8 mouse cellular contexts compared by ENCODE assay signal in genomic region chr10:77581408-77582284, GRCm38 (mm10). TPM values are rescaled to one million over a fixed set of nuclear protein-coding genes. Genes with fewer than 3 reads are reported as not detected.
A peak's percentile ranks its signal among the peaks of the same experiment; 100 is the strongest.
DNase-seq lines count a peak whose midpoint lies in the region; ATAC-seq lines count a peak whose summit lies in the region.

Gene Pttg1ip (plus strand): TSS chr10:77581720.

- no peaks in the 10 kb centered on the region for H3K27me3 ChIP-seq in heart, embryonic 10.5 days (ENCODE audit: insufficient read depth, poor library complexity, severe bottlenecking)
- H3K27me3 ChIP-seq in kidney, embryonic 15.5 days = no peaks in the 10 kb centered on the region

- H3K4me2 ChIP-seq in kidney, embryonic 15.5 days = peak within 1 kb of the TSS; percentile 70

- under 1% methylated on average over 64 of the region's 64 CpGs for WGBS in heart, embryonic 10.5 days
- whole genome bisulfite sequencing in kidney, embryonic 15.5 days = under 1% methylated on average over 64 of the region's 64 CpGs

- DNase-seq in B cell, adult 2 months = peak; percentile 94 to 95
- DNase-seq in brain, adult 2 months (ENCODE audit: low read depth, low spot score) = peak; percentile 99
- DNase-seq in heart, embryonic 10.5 days (ENCODE audit: low spot score) = peak; percentile 97
- peak; percentile 98 for DNase-seq in liver
- DNase-seq in spleen, postnatal 4 days (ENCODE audit: low spot score in 2 of 2) = peak; percentile 96 to 98

- H3K9ac ChIP-seq in kidney, embryonic 15.5 days = peak within 1 kb of the TSS; percentile 90

- H3K4me1 ChIP-seq in heart, embryonic 10.5 days = peaks cover 46% of the 10 kb centered on the region
- H3K4me1 ChIP-seq in kidney, embryonic 15.5 days = peaks cover 28% of the 10 kb centered on the region

- ATAC-seq in erythroblast, adult 5-6 weeks (replicated peaks; ENCODE audit: low FRiP score, poor library complexity, severe bottlenecking) = peak; percentile 95
- peak; percentile 96 for ATAC-seq in kidney, embryonic 15.5 days (replicated peaks; ENCODE audit: low FRiP score)
- ATAC-seq in monocyte, adult 5-6 weeks (replicated peaks; ENCODE audit: insufficient number of reproducible peaks, low FRiP score, low TSS enrichment, poor library complexity, severe bottlenecking) = peak; percentile 81

- peak within 1 kb of the TSS; percentile 77 for H3K4me3 ChIP-seq in heart, embryonic 10.5 days
- peak within 1 kb of the TSS; percentile 82 for H3K4me3 ChIP-seq in kidney, embryonic 15.5 days (replicated peaks)

- H3K36me3 ChIP-seq in heart, embryonic 10.5 days = peaks cover 10% of the 10 kb centered on the region; the same call in 1 of the 2 replicates
- no peaks in the 10 kb centered on the region for H3K36me3 ChIP-seq in kidney, embryonic 15.5 days

- H3K27ac ChIP-seq in heart, embryonic 10.5 days = peak within 1 kb of the TSS; percentile 93
- peak within 1 kb of the TSS; percentile 97 for H3K27ac ChIP-seq in kidney, embryonic 15.5 days

- H3K9me3 ChIP-seq in heart, embryonic 10.5 days = no peaks in the 10 kb centered on the region
- no peaks in the 10 kb centered on the region for H3K9me3 ChIP-seq in kidney, embryonic 15.5 days (replicated peaks)

RNA-seq across cellular contexts. Expression of gene Pttg1ip, which starts in this region (rescaled TPM):
- 58.8 and 73.6 TPM in 2 replicates for total RNA-seq in erythroblast, adult 5-6 weeks (2015; ENCODE audit: low replicate concordance)
- total RNA-seq in erythroblast, adult 5-6 weeks (2017; ENCODE audit: low replicate concordance) = 72.6 and 78.0 TPM in 2 replicates
- 94.9 and 97.0 TPM in 2 replicates for polyA plus RNA-seq in heart, embryonic 10.5 days (2016; fragmentation: Nextera tagmentation; extraction: Ambion mirVana)
- polyA plus RNA-seq in kidney, embryonic 15.5 days (2015; fragmentation: Nextera tagmentation; extraction: Ambion mirVana) = 149 and 152 TPM in 2 replicates
- total RNA-seq in monocyte, adult 5-6 weeks (2017) = 79.9 to 128 TPM (median 104 TPM) in 3 replicates

Comparison
In these comparisons a context has a peak if more than half of its experiments do, and no peak if none do; other contexts are left out.
1. Peak in every context shown above with its lines: DNase-seq, ATAC-seq, H3K4me3 ChIP-seq and H3K27ac ChIP-seq.